Mouse (Mus musculus): ENCODE results near the gene Bcl2a1c.
"Not testable (repeated sequence)": the region's sequence is repeated elsewhere in the genome, so short reads cannot be mapped to it uniquely, and the experiment has no call there.

GRCm38 (mm10) chr9:114311752-114312151 is 18.2 kb upstream of the Bcl2a1c start:
- TF ChIP-seq MAFK (IDR thresholded peaks at IDR 0.05; ENCODE audit: insufficient read depth, low read depth, low read length); ZNF384 (IDR thresholded peaks at IDR 0.05; ENCODE audit: low read depth, low read length); ZC3H11A (IDR thresholded peaks at IDR 0.05; ENCODE audit: borderline replicate concordance, low read depth, low read length): not testable (repeated sequence)
